Mouse (Mus musculus) small intestine, adult 2 months (tissue): ENCODE measurements at regions not wholly inside any gene's neighbourhood (a gene's known extent, or its start where the extent isn't known, plus 50 kb on each side); places are given as distances from the start of the nearest gene placed in this dataset.
"Not testable (repeated sequence)": the region's sequence is repeated elsewhere in the genome, so short reads cannot be mapped to it uniquely, and the experiment has no call there.

Experiments used
- H3K27ac ChIP-seq: fragments of 200-500 bp; 2 replicates; pipeline ENCODE4 v1.5.1; 2012; ENCODE audit warnings: low read depth, low read length, control low read depth, inconsistent platforms; ENCODE audit not compliant: insufficient read depth
- H3K27me3 ChIP-seq: fragments of 200-500 bp; 2 replicates; pipeline ENCODE4 v1.6.1; 2012; ENCODE audit warnings: mild to moderate bottlenecking, moderate library complexity, low read length, inconsistent platforms; ENCODE audit not compliant: control insufficient read depth, insufficient read depth
- H3K36me3 ChIP-seq: fragments of 200-500 bp; 2 replicates; pipeline ENCODE4 v1.6.1; 2012; ENCODE audit warnings: mild to moderate bottlenecking, low read length, control low read depth, inconsistent platforms; ENCODE audit not compliant: control insufficient read depth, insufficient read depth
- H3K4me1 ChIP-seq: fragments of 200-500 bp; 2 replicates; pipeline ENCODE4 v1.6.1; 2012; ENCODE audit warnings: low read length, inconsistent platforms, mixed read lengths; ENCODE audit not compliant: control insufficient read depth, insufficient read depth, insufficient read length
- H3K4me3 ChIP-seq: fragments of 200-500 bp; 2 replicates; pipeline ENCODE4 v1.5.1; 2012; ENCODE audit warnings: low read depth, mild to moderate bottlenecking, control low read depth, inconsistent platforms, low read length, moderate library complexity
- CTCF ChIP-seq: fragments of 200-500 bp; IDR thresholded peaks from 2 replicates; pipeline ENCODE4 v1.5.1; 2012; ENCODE audit warnings: low read depth, mild to moderate bottlenecking, control low read depth, inconsistent platforms, low read length, moderate library complexity, mixed read lengths; ENCODE audit not compliant: insufficient replicate concordance, insufficient read length; ENCODE audit errors: extremely low read depth
- POLR2A ChIP-seq: fragments of 200-500 bp; IDR thresholded peaks from 2 replicates; pipeline ENCODE4 v1.6.1; 2012; ENCODE audit warnings: low read depth, mild to moderate bottlenecking, control low read depth, inconsistent platforms, low read length, moderate library complexity
- WGBS: fragments of 180-500 bp; shearing (Covaris S2); methylation state at CpG from one replicate; pipeline ENCODE4 v1.1.7; 2018; 5-methylcytosine and 5-hydroxymethylcytosine counted together

- H3K27me3 ChIP-seq = no peaks in the 10 kb centered on the region
- WGBS = 76% methylated on average over 6 of the region's 6 CpGs
- H3K36me3 ChIP-seq = no peaks in the 10 kb centered on the region
- H3K27ac ChIP-seq = no peak overlapping the region
- TF ChIP-seq POLR2A (no peak), CTCF (no peak)
- H3K4me3 ChIP-seq = no peak overlapping the region
- H3K4me1 ChIP-seq = peaks cover 8% of the 10 kb centered on the region; the same call in 1 of the 2 replicates
These were observed 222.3 kb upstream of the Zpld1 start for GRCm38 (mm10) chr16:55520077-55520476.

GRCm38 (mm10) chr16:55519646-55520045 is 221.9 kb upstream of the Zpld1 start:
- H3K27ac ChIP-seq = no peak overlapping the region
- no peaks in the 10 kb centered on the region for H3K36me3 ChIP-seq
- H3K4me3 ChIP-seq = no peak overlapping the region
- TF ChIP-seq CTCF (no peak), POLR2A (no peak)
- no peaks in the 10 kb centered on the region for H3K27me3 ChIP-seq
- peaks cover 8% of the 10 kb centered on the region; the same call in 1 of the 2 replicates for H3K4me1 ChIP-seq
- WGBS = 18% methylated on average over 1 of the region's 1 CpGs

GRCm38 (mm10) chr16:55516994-55517393 is 219.2 kb upstream of the Zpld1 start:
- no peak overlapping the region for H3K27ac ChIP-seq
- no peaks in the 10 kb centered on the region for H3K27me3 ChIP-seq
- peaks cover 8% of the 10 kb centered on the region; the same call in 1 of the 2 replicates for H3K4me1 ChIP-seq
- WGBS = 46% methylated on average over 4 of the region's 4 CpGs
- no peak for TF ChIP-seq POLR2A
- TF ChIP-seq CTCF = no peak
- no peaks in the 10 kb centered on the region for H3K36me3 ChIP-seq
- H3K4me3 ChIP-seq = no peak overlapping the region

GRCm38 (mm10) chr16:55515228-55515696 is 217.5 kb upstream of the Zpld1 start:
- H3K27me3 ChIP-seq = no peaks in the 10 kb centered on the region
- H3K4me1 ChIP-seq = peaks cover 2% of the 10 kb centered on the region; the same call in 1 of the 2 replicates
- no peaks in the 10 kb centered on the region for H3K36me3 ChIP-seq
- TF ChIP-seq CTCF (no peak), POLR2A (no peak)
- no peak overlapping the region for H3K4me3 ChIP-seq
- 90% methylated on average over 16 of the region's 16 CpGs for WGBS
- no peak overlapping the region for H3K27ac ChIP-seq

GRCm38 (mm10) chr16:55514448-55515200 is 216.8 kb upstream of the Zpld1 start:
- no peak for TF ChIP-seq CTCF
- no peak for TF ChIP-seq POLR2A
- H3K27ac ChIP-seq = no peak overlapping the region
- no peaks in the 10 kb centered on the region for H3K27me3 ChIP-seq
- H3K36me3 ChIP-seq = no peaks in the 10 kb centered on the region
- 94% methylated on average over 6 of the region's 6 CpGs for WGBS
- no peaks in the 10 kb centered on the region for H3K4me1 ChIP-seq
- H3K4me3 ChIP-seq = no peak overlapping the region

GRCm38 (mm10) chr16:55504796-55505413 is 207.1 kb upstream of the Zpld1 start:
- no peaks in the 10 kb centered on the region for H3K27me3 ChIP-seq
- no peak overlapping the region for H3K4me3 ChIP-seq
- WGBS = 20% methylated on average over 6 of the region's 6 CpGs
- H3K27ac ChIP-seq = no peak overlapping the region
- no peaks in the 10 kb centered on the region for H3K36me3 ChIP-seq
- no peaks in the 10 kb centered on the region; the same call in 1 of the 2 replicates for H3K4me1 ChIP-seq
- no peak for TF ChIP-seq CTCF

GRCm38 (mm10) chr16:55504274-55504673 is 206.5 kb upstream of the Zpld1 start:
- Histone ChIP-seq H3K4me1 (no peaks in the 10 kb centered on the region; the same call in 1 of the 2 replicates), H3K27ac (no peak overlapping the region), H3K4me3 (no peak overlapping the region), H3K36me3 (no peaks in the 10 kb centered on the region), H3K27me3 (no peaks in the 10 kb centered on the region)
- TF ChIP-seq POLR2A (no peak), CTCF (no peak)
- 75% methylated on average over 3 of the region's 3 CpGs for WGBS

GRCm38 (mm10) chr16:55503273-55503672 is 205.5 kb upstream of the Zpld1 start:
- Histone ChIP-seq H3K4me3 (no peak overlapping the region), H3K4me1 (no peaks in the 10 kb centered on the region; the same call in 1 of the 2 replicates), H3K36me3 (no peaks in the 10 kb centered on the region), H3K27me3 (no peaks in the 10 kb centered on the region), H3K27ac (no peak overlapping the region)
- no peak for TF ChIP-seq POLR2A
- no peak for TF ChIP-seq CTCF

GRCm38 (mm10) chr16:55499831-55500230 is 202.0 kb upstream of the Zpld1 start:
- not testable (repeated sequence) for H3K27me3 ChIP-seq, H3K27ac ChIP-seq, H3K4me3 ChIP-seq, H3K4me1 ChIP-seq, H3K36me3 ChIP-seq
